In the genomic region with DNA sequence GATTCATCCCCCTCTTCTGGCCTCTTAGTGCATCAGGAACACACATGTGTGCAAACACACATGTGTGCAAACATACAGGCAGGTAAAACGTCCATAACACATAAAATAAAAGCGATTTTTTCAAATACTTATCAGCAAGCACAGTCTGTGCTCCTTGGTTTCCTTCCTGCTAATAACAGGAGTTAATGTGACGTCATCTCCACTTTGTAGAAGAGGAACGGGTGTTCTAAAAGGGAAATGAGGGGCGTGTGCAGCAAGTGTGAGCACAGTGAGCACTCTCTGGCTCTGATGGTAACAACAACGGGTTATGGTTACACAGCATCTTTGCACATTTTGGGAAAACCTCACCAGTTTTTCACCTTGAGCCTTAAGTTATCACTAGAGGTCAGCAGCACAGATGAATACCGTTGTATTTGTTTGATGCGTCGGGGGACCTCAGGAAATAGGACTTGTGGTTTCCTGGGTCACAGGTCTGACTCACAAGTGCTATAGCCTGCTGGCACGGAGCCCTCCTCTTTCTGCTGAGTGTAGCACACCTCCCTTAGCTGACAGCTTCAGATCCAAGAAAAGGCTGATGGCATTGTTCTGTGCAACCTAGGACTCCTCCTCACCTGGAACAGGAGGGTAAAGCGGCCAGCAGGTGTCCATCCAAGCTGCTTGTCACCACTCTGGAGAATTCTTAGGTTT, we compare ENCODE assay signal across 10 mouse cellular contexts. TPM values are rescaled to one million over a fixed set of nuclear protein-coding genes. Genes with fewer than 3 reads are reported as not detected.
DNase-seq lines count a peak whose midpoint lies in the region; ATAC-seq and TF ChIP-seq lines count a peak whose summit lies in the region.
"Had no signal": no experiment of that assay in that cellular context is flagged by ENCODE, and none has a peak within 500 bp of the region (broad histone marks: within the 10 kb centered on the region; RNA-seq: fewer than 3 reads in every experiment).

No protein-coding gene starts in this region.

- H3K4me2 ChIP-seq in liver, embryonic 15.5 days, result peak overlapping the region; percentile 41
- H3K4me2 ChIP-seq: embryonic facial prominence, embryonic 13.5 days; hindbrain, embryonic 13.5 days had no signal

- no peaks in the 10 kb centered on the region for H3K36me3 ChIP-seq in kidney, adult 2 months (ENCODE audit: control insufficient read depth, insufficient read depth, low read length)
- no peaks in the 10 kb centered on the region for H3K36me3 ChIP-seq in liver, embryonic 15.5 days (replicated peaks)
- no peaks in the 10 kb centered on the region for H3K36me3 ChIP-seq in small intestine, adult 2 months (ENCODE audit: control insufficient read depth, insufficient read depth, low read length)
- no peaks in the 10 kb centered on the region for H3K36me3 ChIP-seq in midbrain, embryonic 10.5 days
- H3K36me3 ChIP-seq: embryonic facial prominence, embryonic 13.5 days; hindbrain, embryonic 13.5 days had no signal

- no peaks in the 10 kb centered on the region for H3K4me1 ChIP-seq in kidney, adult 2 months (ENCODE audit: control insufficient read depth, insufficient read depth, low read length)
- H3K4me1 ChIP-seq in cortical plate, adult 2 months (ENCODE audit: control insufficient read depth, insufficient read depth, low read length), result peaks cover 2% of the 10 kb centered on the region; the same call in 1 of the 2 replicates
- H3K4me1 ChIP-seq in liver, embryonic 15.5 days (replicated peaks), result peaks cover 39% of the 10 kb centered on the region
- peaks cover 7% of the 10 kb centered on the region for H3K4me1 ChIP-seq in small intestine, adult 2 months (ENCODE audit: control insufficient read depth, insufficient read depth, insufficient read length, low read length)
- H3K4me1 ChIP-seq in midbrain, embryonic 10.5 days, result peaks cover 14% of the 10 kb centered on the region

- WGBS in kidney, adult 2 months, result 65% methylated on average over 11 of the region's 11 CpGs
- WGBS in liver, embryonic 15.5 days (ENCODE audit: insufficient replicate concordance), result 13% methylated on average over 11 of the region's 11 CpGs
- 21% methylated on average over 11 of the region's 11 CpGs for WGBS in small intestine, adult 2 months
- 80% methylated on average over 11 of the region's 11 CpGs for WGBS in midbrain, embryonic 10.5 days

- peak overlapping the region; percentile 12; the same call in 1 of the 2 replicates for H3K27ac ChIP-seq in kidney, adult 2 months (ENCODE audit: insufficient read depth, low read depth, low read length)
- 0 out of 2 replicates have a peak overlapping the region, but pooled peaks have one; percentile 11 for H3K27ac ChIP-seq in cortical plate, adult 2 months (ENCODE audit: insufficient read depth, low read length)
- no peak overlapping the region for H3K27ac ChIP-seq in liver, embryonic 15.5 days (replicated peaks)
- H3K27ac ChIP-seq in small intestine, adult 2 months (ENCODE audit: insufficient read depth, low read depth, low read length), result peak overlapping the region; percentile 28; the same call in 1 of the 2 replicates
- H3K27ac ChIP-seq in midbrain, embryonic 10.5 days (replicated peaks), result no peak overlapping the region
- H3K27ac ChIP-seq: embryonic facial prominence, embryonic 13.5 days; hindbrain, embryonic 13.5 days had no signal

- DNase-seq in kidney, adult 2 months, result peak; percentile 21
- DNase-seq in kidney, postnatal 14 days, result no peak
- no peak for DNase-seq in c-Kit-positive CD71-positive TER-119-positive erythroid progenitor cells, embryonic 14.5 days (ENCODE audit: low spot score)
- DNase-seq in yolk sac, embryonic 10.5 days (ENCODE audit: low spot score), result no peak
- DNase-seq in midbrain, embryonic 10.5 days (ENCODE audit: low spot score), result no peak

- no peak for TF ChIP-seq POLR2A in kidney, adult 2 months (IDR thresholded peaks at IDR 0.05; ENCODE audit: low read depth, low read length)
- no peak for TF ChIP-seq POLR2A in cortical plate, adult 2 months (IDR thresholded peaks at IDR 0.05; ENCODE audit: extremely low read depth, insufficient read depth, low read length)
- TF ChIP-seq POLR2A in small intestine, adult 2 months (IDR thresholded peaks at IDR 0.05; ENCODE audit: low read depth, low read length), result no peak

- H3K9ac ChIP-seq in liver, embryonic 15.5 days, result no peak overlapping the region
- H3K9ac ChIP-seq: embryonic facial prominence, embryonic 13.5 days had no signal

- H3K9me3 ChIP-seq in liver, embryonic 15.5 days (replicated peaks), result no peaks in the 10 kb centered on the region
- H3K9me3 ChIP-seq in midbrain, embryonic 10.5 days (replicated peaks), result no peaks in the 10 kb centered on the region
- H3K9me3 ChIP-seq: embryonic facial prominence, embryonic 13.5 days; hindbrain, embryonic 13.5 days had no signal

- H3K27me3 ChIP-seq in kidney, adult 2 months (replicated peaks; ENCODE audit: control insufficient read depth, insufficient read depth, low read length), result no peaks in the 10 kb centered on the region
- H3K27me3 ChIP-seq in liver, embryonic 15.5 days, result peaks cover 19% of the 10 kb centered on the region
- H3K27me3 ChIP-seq in small intestine, adult 2 months (ENCODE audit: control insufficient read depth, insufficient read depth, low read length), result 0 out of 2 replicates have a peak, but pooled peaks cover under 1% of the 10 kb centered on the region
- peaks cover 18% of the 10 kb centered on the region for H3K27me3 ChIP-seq in midbrain, embryonic 10.5 days (ENCODE audit: low read depth, poor library complexity, severe bottlenecking)

- peak; percentile 38 for ATAC-seq in liver, embryonic 15.5 days (ENCODE audit: insufficient read depth)

- TF ChIP-seq CTCF in kidney, adult 2 months (conservative IDR thresholded peaks at IDR 0.05; ENCODE audit: insufficient read depth, insufficient read length, low read depth, low read length), result no peak
- TF ChIP-seq CTCF in cortical plate, adult 2 months (IDR thresholded peaks at IDR 0.05; ENCODE audit: extremely low read depth, insufficient read depth, low read length), result no peak
- no peak for TF ChIP-seq CTCF in small intestine, adult 2 months (IDR thresholded peaks at IDR 0.05; ENCODE audit: extremely low read depth, insufficient read length, insufficient replicate concordance, low read depth, low read length)

- no peak overlapping the region for H3K4me3 ChIP-seq in kidney, adult 2 months (ENCODE audit: insufficient read depth, low read depth, low read length)
- H3K4me3 ChIP-seq in cortical plate, adult 2 months (ENCODE audit: insufficient read depth, low read length), result no peak overlapping the region
- no peak overlapping the region for H3K4me3 ChIP-seq in liver, embryonic 15.5 days (replicated peaks)
- no peak overlapping the region; the same call in 1 of the 2 replicates for H3K4me3 ChIP-seq in small intestine, adult 2 months (ENCODE audit: low read depth, low read length)
- H3K4me3 ChIP-seq in midbrain, embryonic 10.5 days, result no peak overlapping the region
- H3K4me3 ChIP-seq: embryonic facial prominence, embryonic 13.5 days; hindbrain, embryonic 13.5 days had no signal

RNA-seq across cellular contexts. Expression of a gene that starts 5.6 kb away (rescaled TPM):
- polyA plus RNA-seq in kidney, adult 2 months (2012; rRNA removed), result 0.14 and 0.16 TPM in 2 replicates
- polyA plus RNA-seq in cortical plate, adult 2 months (2012; rRNA removed), result 9.8 and 10.4 TPM in 2 replicates
- polyA plus RNA-seq in liver, embryonic 15.5 days (2015; fragmentation: Nextera tagmentation; extraction: Ambion mirVana), result 0.18 and 0.20 TPM in 2 replicates
- polyA plus RNA-seq in small intestine, adult 2 months (2012; rRNA removed), result 0.03 and 0.05 TPM in 2 replicates
- 0.20 and 0.42 TPM in 2 replicates for polyA plus RNA-seq in midbrain, embryonic 10.5 days (2016; fragmentation: Nextera tagmentation; extraction: Ambion mirVana)

Comparison
In these comparisons a context has a peak if more than half of its experiments do, and no peak if none do; other contexts are left out.
1. H3K27ac ChIP-seq: peak in kidney, adult 2 months (single experiment), cortical plate, adult 2 months (single experiment) and small intestine, adult 2 months (single experiment); none in liver, embryonic 15.5 days (single experiment) and midbrain, embryonic 10.5 days (single experiment).